Mouse (Mus musculus): Measurements from ENCODE around the gene Strn. TPM values are rescaled to one million over a fixed set of nuclear protein-coding genes. Genes with fewer than 3 reads are reported as not detected.
A peak's percentile ranks its signal among the peaks of the same experiment; 100 is the strongest.

The Strn gene
- 10.3 and 11.0 TPM in 2 replicates for polyA plus RNA-seq (2015; fragmentation: Nextera tagmentation; extraction: Ambion mirVana)

GRCm38 (mm10) chr17:78737096-78737495 lies at the start of gene Strn:
Gene Strn, minus strand, starts transcription at chr17:78737196.
- Histone ChIP-seq H3K27ac (replicated peaks) (peak within 1 kb of the TSS; percentile 98), H3K4me2 (peak within 1 kb of the TSS; percentile 88), H3K36me3 (peaks cover 3% of the 10 kb centered on the region; the same call in 1 of the 2 replicates), H3K4me1 (peaks cover 48% of the 10 kb centered on the region), H3K27me3 (replicated peaks) (no peaks in the 10 kb centered on the region), H3K9ac (peak within 1 kb of the TSS; percentile 99), H3K4me3 (peak within 1 kb of the TSS; percentile 98), H3K9me3 (no peaks in the 10 kb centered on the region)
- no peak for ATAC-seq (ENCODE audit: extremely low read depth, insufficient number of reproducible peaks, low FRiP score, low TSS enrichment)
- 41% methylated on average over 4 of the region's 4 CpGs for WGBS

GRCm38 (mm10) chr17:78778765-78779164 lies 41.8 kb upstream of the Strn start:
- no peak for ATAC-seq (ENCODE audit: extremely low read depth, insufficient number of reproducible peaks, low FRiP score, low TSS enrichment)
- no peak overlapping the region for H3K9ac ChIP-seq
- H3K4me2 ChIP-seq = no peak overlapping the region
- peaks cover 66% of the 10 kb centered on the region for H3K36me3 ChIP-seq
- peaks cover 3% of the 10 kb centered on the region; the same call in 1 of the 2 replicates for H3K9me3 ChIP-seq
- no peak overlapping the region for H3K27ac ChIP-seq (replicated peaks)
- WGBS = 89% methylated on average over 1 of the region's 1 CpGs
- H3K27me3 ChIP-seq (replicated peaks) = no peaks in the 10 kb centered on the region
- H3K4me1 ChIP-seq = no peaks in the 10 kb centered on the region
- no peak overlapping the region for H3K4me3 ChIP-seq

- no peaks in the 10 kb centered on the region for H3K9me3 ChIP-seq
- peaks cover 40% of the 10 kb centered on the region for H3K4me1 ChIP-seq
- H3K4me3 ChIP-seq = no peak overlapping the region
- peaks cover 30% of the 10 kb centered on the region for H3K36me3 ChIP-seq
- ATAC-seq (ENCODE audit: extremely low read depth, insufficient number of reproducible peaks, low FRiP score, low TSS enrichment) = no peak
- H3K4me2 ChIP-seq = no peak overlapping the region
- no peaks in the 10 kb centered on the region for H3K27me3 ChIP-seq (replicated peaks)
- H3K9ac ChIP-seq = no peak overlapping the region
- WGBS = 67% methylated on average over 2 of the region's 2 CpGs
- H3K27ac ChIP-seq (replicated peaks) = 0 out of 2 replicates have a peak overlapping the region, but pooled peaks have one; percentile 95
Observed at GRCm38 (mm10) chr17:78772317-78772716, 35.3 kb upstream of the Strn start.

GRCm38 (mm10) chr17:78770932-78771331 lies 33.9 kb upstream of the Strn start:
- no peaks in the 10 kb centered on the region for H3K9me3 ChIP-seq

GRCm38 (mm10) chr17:78769341-78769740 lies 32.3 kb upstream of the Strn start:
- peak; percentile 77 for ATAC-seq (ENCODE audit: extremely low read depth, insufficient number of reproducible peaks, low FRiP score, low TSS enrichment)
- Histone ChIP-seq H3K4me2 (0 out of 2 replicates have a peak overlapping the region, but pooled peaks have one; percentile 8), H3K9ac (no peak overlapping the region), H3K4me3 (no peak overlapping the region), H3K27me3 (replicated peaks) (no peaks in the 10 kb centered on the region), H3K27ac (replicated peaks) (peak overlapping the region; percentile 95), H3K4me1 (peaks cover 49% of the 10 kb centered on the region), H3K9me3 (no peaks in the 10 kb centered on the region), H3K36me3 (peaks cover 48% of the 10 kb centered on the region)
- 27% methylated on average over 3 of the region's 3 CpGs for WGBS

More at GRCm38 (mm10) chr17:78770932-78771331, 33.9 kb upstream of the Strn start:
- Histone ChIP-seq H3K4me3 (no peak overlapping the region), H3K27ac (replicated peaks) (peak overlapping the region; percentile 95), H3K4me2 (no peak overlapping the region), H3K4me1 (peaks cover 47% of the 10 kb centered on the region), H3K9ac (peak overlapping the region; percentile 55; the same call in 1 of the 2 replicates), H3K27me3 (replicated peaks) (no peaks in the 10 kb centered on the region), H3K36me3 (peaks cover 34% of the 10 kb centered on the region)
- no peak for ATAC-seq (ENCODE audit: extremely low read depth, insufficient number of reproducible peaks, low FRiP score, low TSS enrichment)
- 28% methylated on average over 7 of the region's 7 CpGs for WGBS

- ATAC-seq (ENCODE audit: extremely low read depth, insufficient number of reproducible peaks, low FRiP score, low TSS enrichment) = 0 out of 2 replicates have a peak, but pooled peaks have one; percentile 31
- no peaks in the 10 kb centered on the region for H3K9me3 ChIP-seq
- H3K4me3 ChIP-seq = no peak overlapping the region
- H3K4me2 ChIP-seq = 0 out of 2 replicates have a peak overlapping the region, but pooled peaks have one; percentile 8
- peaks cover 53% of the 10 kb centered on the region for H3K4me1 ChIP-seq
- 15% methylated on average over 2 of the region's 2 CpGs for WGBS
- H3K36me3 ChIP-seq = peaks cover 52% of the 10 kb centered on the region
- H3K27me3 ChIP-seq (replicated peaks) = no peaks in the 10 kb centered on the region
- peak overlapping the region; percentile 95 for H3K27ac ChIP-seq (replicated peaks)
- H3K9ac ChIP-seq = no peak overlapping the region
Observed at GRCm38 (mm10) chr17:78768937-78769336, 31.9 kb upstream of the Strn start.

- Histone ChIP-seq H3K9me3 (no peaks in the 10 kb centered on the region), H3K27me3 (replicated peaks) (no peaks in the 10 kb centered on the region), H3K36me3 (peaks cover 55% of the 10 kb centered on the region), H3K27ac (replicated peaks) (peak overlapping the region; percentile 95), H3K4me2 (peak overlapping the region; percentile 8; the same call in 1 of the 2 replicates), H3K4me3 (no peak overlapping the region), H3K9ac (no peak overlapping the region), H3K4me1 (peaks cover 54% of the 10 kb centered on the region)
- 51% methylated on average over 8 of the region's 8 CpGs for WGBS
- no peak for ATAC-seq (ENCODE audit: extremely low read depth, insufficient number of reproducible peaks, low FRiP score, low TSS enrichment)
Observed at GRCm38 (mm10) chr17:78767546-78767945, 30.6 kb upstream of the Strn start.

GRCm38 (mm10) chr17:78766084-78766483 lies 29.1 kb upstream of the Strn start:
- Histone ChIP-seq H3K27ac (replicated peaks) (no peak overlapping the region), H3K4me2 (no peak overlapping the region), H3K4me3 (no peak overlapping the region), H3K9me3 (no peaks in the 10 kb centered on the region), H3K36me3 (peaks cover 65% of the 10 kb centered on the region), H3K27me3 (replicated peaks) (no peaks in the 10 kb centered on the region), H3K9ac (no peak overlapping the region), H3K4me1 (peaks cover 45% of the 10 kb centered on the region)
- 80% methylated on average over 7 of the region's 7 CpGs for WGBS
- ATAC-seq (ENCODE audit: extremely low read depth, insufficient number of reproducible peaks, low FRiP score, low TSS enrichment) = no peak

GRCm38 (mm10) chr17:78763272-78763671 lies 26.3 kb upstream of the Strn start:
- no peak overlapping the region for H3K27ac ChIP-seq (replicated peaks)
- H3K27me3 ChIP-seq (replicated peaks) = no peaks in the 10 kb centered on the region
- H3K36me3 ChIP-seq = peaks cover 79% of the 10 kb centered on the region
- no peak overlapping the region for H3K9ac ChIP-seq
- 85% methylated on average over 5 of the region's 5 CpGs for WGBS
- no peak for ATAC-seq (ENCODE audit: extremely low read depth, insufficient number of reproducible peaks, low FRiP score, low TSS enrichment)
- peaks cover 23% of the 10 kb centered on the region for H3K4me1 ChIP-seq
- H3K4me3 ChIP-seq = no peak overlapping the region
- H3K4me2 ChIP-seq = no peak overlapping the region
- no peaks in the 10 kb centered on the region for H3K9me3 ChIP-seq

GRCm38 (mm10) chr17:78752938-78753655 lies 16.1 kb upstream of the Strn start:
- ATAC-seq (ENCODE audit: extremely low read depth, insufficient number of reproducible peaks, low FRiP score, low TSS enrichment) = no peak
- no peaks in the 10 kb centered on the region for H3K9me3 ChIP-seq
- no peak overlapping the region for H3K4me3 ChIP-seq
- H3K27me3 ChIP-seq (replicated peaks) = no peaks in the 10 kb centered on the region
- no peak overlapping the region for H3K4me2 ChIP-seq
- peaks cover 68% of the 10 kb centered on the region for H3K36me3 ChIP-seq
- H3K4me1 ChIP-seq = 0 out of 2 replicates have a peak, but pooled peaks cover 3% of the 10 kb centered on the region
- 0 out of 2 replicates have a peak overlapping the region, but pooled peaks have one; percentile 1 for H3K9ac ChIP-seq
- 70% methylated on average over 17 of the region's 17 CpGs for WGBS
- H3K27ac ChIP-seq (replicated peaks) = no peak overlapping the region

GRCm38 (mm10) chr17:78752064-78752463 lies 15.1 kb upstream of the Strn start:
- peaks cover 59% of the 10 kb centered on the region for H3K36me3 ChIP-seq
- 56% methylated on average over 10 of the region's 10 CpGs for WGBS

More at GRCm38 (mm10) chr17:78752064-78752463, 15.1 kb upstream of the Strn start:
- Histone ChIP-seq H3K9me3 (no peaks in the 10 kb centered on the region), H3K27ac (replicated peaks) (no peak overlapping the region), H3K4me1 (0 out of 2 replicates have a peak, but pooled peaks cover 3% of the 10 kb centered on the region), H3K27me3 (replicated peaks) (no peaks in the 10 kb centered on the region), H3K4me2 (no peak overlapping the region), H3K9ac (no peak overlapping the region), H3K4me3 (no peak overlapping the region)
- ATAC-seq (ENCODE audit: extremely low read depth, insufficient number of reproducible peaks, low FRiP score, low TSS enrichment) = no peak; the same call in 1 of the 2 replicates

Data from heart, embryonic 13.5 days (tissue).